Mouse (Mus musculus): ENCODE measurements around the gene Muc13. TPM values are rescaled to one million over a fixed set of nuclear protein-coding genes. Genes with fewer than 3 reads are reported as not detected.

Gene Muc13
- polyA plus RNA-seq, 1 experiment from 2014 or later = 1.2 TPM

- Histone ChIP-seq H3K36me3 (replicated peaks; ENCODE audit: insufficient read depth, low read length) (peaks cover 4% of the 10 kb centered on the region), H3K9me3 (ENCODE audit: low read length) (no peaks in the 10 kb centered on the region), H3K4me2 (ENCODE audit: low read depth, low read length) (no peak overlapping the region), H3K27me3 (ENCODE audit: insufficient read depth, low read length) (no peaks in the 10 kb centered on the region), H3K4me3 (ENCODE audit: low read depth, low read length) (no peak overlapping the region), H3K4me1 (ENCODE audit: insufficient read depth) (peaks cover 7% of the 10 kb centered on the region; the same call in 1 of the 2 replicates), H3K27ac (ENCODE audit: low read depth) (no peak overlapping the region), H3K9ac (replicated peaks) (no peak overlapping the region)
- 78% methylated on average over 6 of the region's 6 CpGs for WGBS (ENCODE audit: insufficient replicate concordance)
- ATAC-seq = no peak
- TF ChIP-seq CTCF (IDR thresholded peaks at IDR 0.05; ENCODE audit: low read depth) (no peak), EP300 (IDR thresholded peaks at IDR 0.05; ENCODE audit: low read depth) (no peak)
- DNase-seq = no peak
These were observed 51.0 kb downstream of the Muc13 start for GRCm38 (mm10) chr16:33844866-33845265.

- Histone ChIP-seq H3K27me3 (ENCODE audit: insufficient read depth, low read length) (no peaks in the 10 kb centered on the region), H3K36me3 (replicated peaks; ENCODE audit: insufficient read depth, low read length) (no peaks in the 10 kb centered on the region), H3K9me3 (ENCODE audit: low read length) (no peaks in the 10 kb centered on the region), H3K4me1 (ENCODE audit: insufficient read depth) (peaks cover 3% of the 10 kb centered on the region; the same call in 1 of the 2 replicates), H3K4me2 (ENCODE audit: low read depth, low read length) (no peak overlapping the region), H3K27ac (ENCODE audit: low read depth) (no peak overlapping the region), H3K9ac (replicated peaks) (no peak overlapping the region), H3K4me3 (ENCODE audit: low read depth, low read length) (no peak overlapping the region)
- DNase-seq (no peak), ATAC-seq (no peak)
- TF ChIP-seq EP300 (IDR thresholded peaks at IDR 0.05; ENCODE audit: low read depth) (no peak), CTCF (IDR thresholded peaks at IDR 0.05; ENCODE audit: low read depth) (no peak)
These were observed 59.4 kb downstream of the Muc13 start for GRCm38 (mm10) chr16:33853271-33853670.

DNA sequence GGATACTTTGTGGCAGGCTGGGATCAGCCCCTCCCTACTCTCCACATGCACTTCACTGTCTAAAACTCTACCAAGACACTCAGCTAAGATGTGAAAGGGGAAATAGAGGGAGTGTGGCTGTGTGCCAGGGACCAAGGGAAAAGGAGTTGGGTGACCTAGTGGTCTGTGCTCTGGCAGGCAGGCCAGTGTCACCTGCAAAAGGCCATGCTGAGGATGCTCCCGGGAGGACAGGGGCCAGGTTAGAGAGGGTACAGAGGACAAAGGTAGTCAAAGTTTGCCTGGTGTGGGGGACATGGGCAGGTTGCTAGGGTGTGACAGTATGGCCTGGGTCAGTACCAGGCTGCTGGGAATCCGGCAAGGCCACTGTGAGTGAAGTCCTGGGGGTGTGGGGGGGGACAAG is 64.9 kb downstream of the Muc13 start:
- no peak for ATAC-seq
- no peak overlapping the region for H3K4me2 ChIP-seq (ENCODE audit: low read depth, low read length)
- TF ChIP-seq CTCF (IDR thresholded peaks at IDR 0.05; ENCODE audit: low read depth) (no peak), EP300 (IDR thresholded peaks at IDR 0.05; ENCODE audit: low read depth) (no peak)
- 55% methylated on average over 2 of the region's 2 CpGs for WGBS (ENCODE audit: insufficient replicate concordance)
- no peak overlapping the region for H3K27ac ChIP-seq (ENCODE audit: low read depth)
- no peak overlapping the region for H3K4me3 ChIP-seq (ENCODE audit: low read depth, low read length)
- H3K4me1 ChIP-seq (ENCODE audit: insufficient read depth) = peaks cover 7% of the 10 kb centered on the region; the same call in 1 of the 2 replicates
- no peak for DNase-seq
- no peaks in the 10 kb centered on the region for H3K9me3 ChIP-seq (ENCODE audit: low read length)
- H3K9ac ChIP-seq (replicated peaks) = no peak overlapping the region
- no peaks in the 10 kb centered on the region for H3K27me3 ChIP-seq (ENCODE audit: insufficient read depth, low read length)
- H3K36me3 ChIP-seq (replicated peaks; ENCODE audit: insufficient read depth, low read length) = no peaks in the 10 kb centered on the region

DNA sequence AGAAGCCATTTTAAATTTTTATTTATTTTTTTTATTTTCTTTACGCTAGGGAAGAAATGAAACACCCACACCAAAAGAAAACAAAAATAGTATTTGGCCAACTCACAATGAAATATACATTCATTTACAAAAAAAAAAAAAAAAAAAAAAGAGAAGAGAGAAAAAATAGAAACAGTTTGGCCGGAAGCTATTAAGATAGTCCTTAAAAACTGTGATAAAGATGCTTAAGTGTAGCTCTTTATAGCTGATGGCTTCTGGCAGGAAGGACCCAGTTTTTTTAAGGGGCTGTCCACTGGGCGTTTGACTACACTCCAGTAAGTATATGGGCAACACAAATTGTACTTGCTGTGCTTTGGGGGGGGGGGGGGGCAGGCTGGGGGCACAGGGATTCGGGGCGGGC is 65.5 kb downstream of the Muc13 start:
- no peaks in the 10 kb centered on the region for H3K36me3 ChIP-seq (replicated peaks; ENCODE audit: insufficient read depth, low read length)
- H3K4me1 ChIP-seq (ENCODE audit: insufficient read depth) = peaks cover 7% of the 10 kb centered on the region; the same call in 1 of the 2 replicates
- H3K4me3 ChIP-seq (ENCODE audit: low read depth, low read length) = no peak overlapping the region
- 56% methylated on average over 5 of the region's 5 CpGs for WGBS (ENCODE audit: insufficient replicate concordance)
- H3K9ac ChIP-seq (replicated peaks) = no peak overlapping the region
- no peaks in the 10 kb centered on the region for H3K9me3 ChIP-seq (ENCODE audit: low read length)
- H3K27me3 ChIP-seq (ENCODE audit: insufficient read depth, low read length) = no peaks in the 10 kb centered on the region
- H3K4me2 ChIP-seq (ENCODE audit: low read depth, low read length) = no peak overlapping the region
- ATAC-seq (no peak), DNase-seq (no peak)
- no peak overlapping the region for H3K27ac ChIP-seq (ENCODE audit: low read depth)
- TF ChIP-seq EP300 (IDR thresholded peaks at IDR 0.05; ENCODE audit: low read depth) (no peak), CTCF (IDR thresholded peaks at IDR 0.05; ENCODE audit: low read depth) (no peak)

DNA sequence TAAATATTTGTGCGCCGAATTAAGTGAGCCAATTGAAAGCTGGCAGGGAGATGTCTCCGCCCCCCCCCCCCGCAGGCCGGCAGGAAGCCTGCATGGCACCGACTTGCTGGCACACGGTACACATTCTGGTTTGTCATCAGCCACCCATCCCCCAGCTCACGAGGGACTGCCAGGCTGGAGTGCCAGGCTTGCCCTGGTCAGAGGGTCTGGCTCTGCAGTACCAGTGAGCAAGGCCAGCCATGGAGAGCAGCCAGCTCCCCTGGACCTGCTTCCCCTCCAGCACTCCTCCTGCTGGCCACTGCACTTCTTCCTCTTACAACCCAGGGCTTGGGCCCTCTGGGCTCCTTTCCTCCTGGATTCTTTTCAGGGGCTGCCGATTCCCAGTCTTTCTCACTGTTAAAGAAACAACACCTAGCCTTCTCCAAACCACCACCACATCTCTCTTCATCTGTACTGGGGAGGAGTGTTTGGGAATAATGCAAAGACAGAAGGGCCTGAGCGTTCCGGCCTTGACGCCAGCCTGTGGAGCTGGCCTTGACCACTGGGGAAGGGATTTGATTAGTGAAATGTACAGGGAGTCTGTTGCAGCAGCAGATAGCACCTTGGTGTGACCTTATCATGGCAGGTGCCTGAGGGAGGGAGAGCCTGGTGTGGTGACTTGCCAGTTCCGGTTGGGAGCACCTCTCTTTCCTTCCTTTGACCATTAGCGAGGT is 66.3 kb downstream of the Muc13 start:
- DNase-seq = peak; percentile 38
- no peak overlapping the region for H3K9ac ChIP-seq (replicated peaks)
- TF ChIP-seq EP300 (IDR thresholded peaks at IDR 0.05; ENCODE audit: low read depth) (no peak), CTCF (IDR thresholded peaks at IDR 0.05; ENCODE audit: low read depth) (peak; percentile 38)
- H3K4me2 ChIP-seq (ENCODE audit: low read depth, low read length) = no peak overlapping the region
- H3K27me3 ChIP-seq (ENCODE audit: insufficient read depth, low read length) = no peaks in the 10 kb centered on the region
- H3K27ac ChIP-seq (ENCODE audit: low read depth) = no peak overlapping the region
- ATAC-seq = no peak
- H3K4me1 ChIP-seq (ENCODE audit: insufficient read depth) = peaks cover 7% of the 10 kb centered on the region; the same call in 1 of the 2 replicates
- H3K4me3 ChIP-seq (ENCODE audit: low read depth, low read length) = no peak overlapping the region
- H3K9me3 ChIP-seq (ENCODE audit: low read length) = no peaks in the 10 kb centered on the region
- no peaks in the 10 kb centered on the region for H3K36me3 ChIP-seq (replicated peaks; ENCODE audit: insufficient read depth, low read length)
- WGBS (ENCODE audit: insufficient replicate concordance) = 49% methylated on average over 14 of the region's 14 CpGs

DNA sequence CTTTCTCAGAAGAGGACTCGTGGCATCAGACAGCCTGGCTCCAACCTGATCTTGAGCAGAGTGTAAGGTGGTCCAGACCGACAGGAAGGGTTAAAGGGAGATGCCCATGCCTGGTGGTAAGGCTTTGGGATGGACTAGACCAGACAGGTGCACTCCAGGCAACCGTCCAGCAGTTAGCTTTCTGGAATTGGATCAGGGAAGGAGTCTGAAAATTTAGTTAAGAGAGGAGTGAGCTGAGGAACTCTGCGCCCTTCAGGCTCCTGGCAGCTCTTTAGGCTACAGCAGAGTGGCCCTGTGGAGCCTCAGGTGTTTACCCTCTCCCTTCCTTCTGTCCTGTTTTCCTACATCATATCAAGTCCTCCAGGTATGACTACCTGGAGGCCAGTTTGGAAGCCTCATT is 68.6 kb downstream of the Muc13 start:
- H3K36me3 ChIP-seq (replicated peaks; ENCODE audit: insufficient read depth, low read length) = no peaks in the 10 kb centered on the region
- TF ChIP-seq CTCF (IDR thresholded peaks at IDR 0.05; ENCODE audit: low read depth) (no peak), EP300 (IDR thresholded peaks at IDR 0.05; ENCODE audit: low read depth) (no peak)
- H3K27ac ChIP-seq (ENCODE audit: low read depth) = no peak overlapping the region
- H3K27me3 ChIP-seq (ENCODE audit: insufficient read depth, low read length) = no peaks in the 10 kb centered on the region
- DNase-seq (no peak), ATAC-seq (no peak)
- no peak overlapping the region for H3K9ac ChIP-seq (replicated peaks)
- 77% methylated on average over 4 of the region's 4 CpGs for WGBS (ENCODE audit: insufficient replicate concordance)
- no peaks in the 10 kb centered on the region for H3K9me3 ChIP-seq (ENCODE audit: low read length)
- H3K4me3 ChIP-seq (ENCODE audit: low read depth, low read length) = no peak overlapping the region
- no peak overlapping the region for H3K4me2 ChIP-seq (ENCODE audit: low read depth, low read length)
- H3K4me1 ChIP-seq (ENCODE audit: insufficient read depth) = peaks cover 4% of the 10 kb centered on the region; the same call in 1 of the 2 replicates
